Mouse (Mus musculus): ENCODE measurements around the gene Hibadh.

The Hibadh gene

GRCm38 (mm10) chr6:52502986-52503385 lies 137.2 kb downstream of the Hibadh start:
- no peak for DNase-seq (ENCODE audit: low read depth, low spot score)

DNA sequence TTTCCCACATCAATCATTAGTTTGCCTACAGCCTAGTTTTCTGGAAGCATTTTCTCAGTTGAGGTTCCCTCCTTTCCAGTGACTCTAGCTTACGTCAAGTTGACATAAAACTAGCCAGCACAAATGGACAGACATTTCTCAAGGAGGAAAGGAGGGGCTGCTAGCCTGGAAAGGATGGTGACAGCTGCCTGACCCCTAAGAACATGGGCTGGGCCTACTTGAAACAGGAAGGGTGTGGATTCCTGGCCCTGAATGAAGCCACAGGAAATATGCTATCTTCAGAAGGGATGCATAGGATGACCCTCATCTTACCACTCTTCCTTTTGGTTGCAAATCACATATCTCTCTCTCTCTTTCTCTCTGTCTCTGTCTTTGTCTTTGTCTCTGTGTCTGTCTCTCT lies 138.7 kb downstream of the Hibadh start:
- DNase-seq (ENCODE audit: low read depth, low spot score), result no peak

Measured in ZHBTc4 (cell line).